Mouse (Mus musculus): ENCODE measurements around the gene Spata7.

DNA sequence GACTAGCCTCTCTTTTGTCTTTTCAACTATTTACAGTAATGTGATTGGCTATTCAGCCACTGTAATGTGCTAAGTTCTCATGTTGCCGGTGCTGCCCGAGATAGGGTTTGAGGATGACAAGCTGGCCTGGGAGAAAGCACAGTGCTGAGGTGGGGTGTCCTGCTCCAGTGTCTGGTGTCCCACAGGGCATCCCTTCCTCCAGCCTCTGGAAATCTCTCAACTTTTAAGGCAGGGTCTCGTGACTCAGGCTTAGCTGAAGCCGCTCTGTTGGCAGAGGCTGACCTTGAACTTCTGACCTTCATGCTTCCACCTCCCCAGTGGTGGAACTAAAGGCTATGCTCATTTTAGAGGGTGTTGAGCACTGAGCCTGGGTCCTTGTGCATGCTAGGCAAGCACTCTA, 42.5 kb downstream of the Spata7 start:
- no peak for TF ChIP-seq CTCF (IDR thresholded peaks at IDR 0.05; ENCODE audit: low read depth)
- TF ChIP-seq EP300 (optimal IDR thresholded peaks at IDR 0.05), result no peak
